Mouse (Mus musculus) myocyte (in vitro differentiated cells): ENCODE measurements at regions not wholly inside any gene's neighbourhood (a gene's known extent, or its start where the extent isn't known, plus 50 kb on each side); places are given as distances from the start of the nearest gene placed in this dataset.

Experiments used
- MAX ChIP-seq: IDR thresholded peaks from one replicate; pipeline ENCODE4 v1.6.1; 2011; ENCODE audit warnings: low read depth, mild to moderate bottlenecking, control low read depth
- MYOD1 ChIP-seq, 3 experiments: IDR thresholded peaks; one replicate each; pipeline ENCODE4 v1.6.1; 2011; ENCODE audit warnings: control low read depth in 2 of 3, low read depth in 2 of 3, mild to moderate bottlenecking in 2 of 3, moderate library complexity in 1 of 3; ENCODE audit not compliant: insufficient read length in 2 of 3, control insufficient read depth in 1 of 3
- POLR2A ChIP-seq: IDR thresholded peaks from one replicate; pipeline ENCODE4 v1.6.1; 2011; ENCODE audit warnings: low read depth, mild to moderate bottlenecking, control low read depth, moderate library complexity; ENCODE audit not compliant: insufficient read length
- POLR2AphosphoS2 ChIP-seq: IDR thresholded peaks from one replicate; pipeline ENCODE4 v1.6.1; 2011; ENCODE audit warnings: low read depth, control low read depth; ENCODE audit not compliant: insufficient read length
- REST ChIP-seq: IDR thresholded peaks from one replicate; pipeline ENCODE4 v1.6.1; 2011; ENCODE audit warnings: mild to moderate bottlenecking, control low read depth, moderate library complexity; ENCODE audit not compliant: insufficient read depth, insufficient read length
- USF1 ChIP-seq: IDR thresholded peaks from one replicate; pipeline ENCODE4 v1.6.1; 2011; ENCODE audit warnings: low read depth, mild to moderate bottlenecking, control low read depth, moderate library complexity

- TF ChIP-seq REST (no peak), MAX (no peak), POLR2A (no peak), USF1 (no peak), POLR2AphosphoS2 (no peak), MYOD1 (IDR thresholded peaks at IDR 0.05; ENCODE audit: control insufficient read depth in 1 of 3, insufficient read length in 2 of 3, low read depth in 2 of 3) (no peak)
Measured at GRCm38 (mm10) chr8:5297190-5297589, 192.0 kb upstream of the Slc10a2 start.
